In genomic region chr1:74338013-74338412, GRCm38 (mm10) we compare ENCODE assay signal across 21 mouse cellular contexts. TPM values are rescaled to one million over a fixed set of nuclear protein-coding genes. Genes with fewer than 3 reads are reported as not detected.
A peak's percentile ranks its signal among the peaks of the same experiment; 100 is the strongest.
DNase-seq lines count a peak whose midpoint lies in the region; ATAC-seq and TF ChIP-seq lines count a peak whose summit lies in the region.
"Had no signal": no experiment of that assay in that cellular context is flagged by ENCODE, and none has a peak within 500 bp of the region (broad histone marks: within the 10 kb centered on the region; RNA-seq: fewer than 3 reads in every experiment).

No protein-coding gene starts in this region.

- no peaks in the 10 kb centered on the region for H3K9me3 ChIP-seq in hindbrain, embryonic 10.5 days
- H3K9me3 ChIP-seq in hindbrain, embryonic 13.5 days = no peaks in the 10 kb centered on the region
- no peaks in the 10 kb centered on the region for H3K9me3 ChIP-seq in midbrain, embryonic 10.5 days (replicated peaks)
- no peaks in the 10 kb centered on the region for H3K9me3 ChIP-seq in midbrain, embryonic 16.5 days (replicated peaks; ENCODE audit: control insufficient read depth, low read length, poor library complexity, severe bottlenecking)
- peaks cover 18% of the 10 kb centered on the region for H3K9me3 ChIP-seq in CH12.LX (replicated peaks; ENCODE audit: low read length)
- H3K9me3 ChIP-seq: embryonic facial prominence, embryonic 12.5 days; G1E; heart, embryonic 12.5 days; hindbrain, embryonic 15.5 days had no signal

- no peak for TF ChIP-seq EP300 in CH12.LX (IDR thresholded peaks at IDR 0.05; ENCODE audit: low read length)

- no peak for ATAC-seq in hindbrain, embryonic 13.5 days (ENCODE audit: low FRiP score)
- no peak for ATAC-seq in midbrain, embryonic 16.5 days
- ATAC-seq: forebrain, embryonic 16.5 days; inflammation-experienced regulatory T-cells, adult 6 months had no signal

- 0 out of 2 replicates have a peak overlapping the region, but pooled peaks have one; percentile 40 for H3K27ac ChIP-seq in hindbrain, embryonic 10.5 days
- no peak overlapping the region for H3K27ac ChIP-seq in hindbrain, embryonic 13.5 days
- H3K27ac ChIP-seq in midbrain, embryonic 10.5 days (replicated peaks) = peak overlapping the region; percentile 17; the same call in 1 of the 2 replicates
- H3K27ac ChIP-seq in midbrain, embryonic 16.5 days (ENCODE audit: low read length) = no peak overlapping the region
- H3K27ac ChIP-seq in CH12.LX (ENCODE audit: insufficient read depth, low read depth) = peak overlapping the region; percentile 92
- peak overlapping the region; percentile 47 for H3K27ac ChIP-seq in brown adipose tissue, adult 24 weeks (replicated peaks; ENCODE audit: low read depth, low read length)
- H3K27ac ChIP-seq: embryonic facial prominence, embryonic 12.5 days; hindbrain, embryonic 15.5 days had no signal

- peaks cover 40% of the 10 kb centered on the region for H3K4me1 ChIP-seq in hindbrain, embryonic 10.5 days (replicated peaks)
- peaks cover 31% of the 10 kb centered on the region for H3K4me1 ChIP-seq in hindbrain, embryonic 13.5 days (replicated peaks)
- H3K4me1 ChIP-seq in midbrain, embryonic 10.5 days = peaks cover 37% of the 10 kb centered on the region
- H3K4me1 ChIP-seq in midbrain, embryonic 16.5 days (ENCODE audit: control insufficient read depth, insufficient read depth, low read length) = peaks cover 11% of the 10 kb centered on the region
- H3K4me1 ChIP-seq in CH12.LX (ENCODE audit: control insufficient read depth in 1 of 2, insufficient read depth in 2 of 2) = peaks cover 39 to 74% of the 10 kb centered on the region in 2 experiments
- peaks cover 53% of the 10 kb centered on the region for H3K4me1 ChIP-seq in brown adipose tissue, adult 24 weeks (ENCODE audit: control insufficient read depth, insufficient read depth, insufficient read length, low read length)

- no peak for TF ChIP-seq RAD21 in CH12.LX (IDR thresholded peaks at IDR 0.05; ENCODE audit: low read depth, low read length)

- dilution Hi-C loops in CH12.LX (cut with MboI; ENCODE audit: extremely low pct_ligation_motif_present, extremely low pct_unique_long_range_greater_than_20kb, low sequenced_read_pairs) = no loop called here

- TF ChIP-seq POLR2A in CH12.LX (IDR thresholded peaks at IDR 0.05; ENCODE audit: low read depth, low read length) = no peak

- no peak for TF ChIP-seq CTCF in CH12.LX (conservative IDR thresholded peaks at IDR 0.05 in 1 of 2, IDR thresholded peaks at IDR 0.05 in 1 of 2; ENCODE audit: low read depth in 2 of 2, low read length in 2 of 2)

- no peak overlapping the region for H3K4me2 ChIP-seq in hindbrain, embryonic 13.5 days
- H3K4me2 ChIP-seq in midbrain, embryonic 16.5 days (ENCODE audit: low read length) = no peak overlapping the region
- H3K4me2 ChIP-seq in CH12.LX (ENCODE audit: insufficient read depth, low read depth, poor library complexity, severe bottlenecking) = peak overlapping the region; percentile 52
- H3K4me2 ChIP-seq: embryonic facial prominence, embryonic 12.5 days; heart, embryonic 12.5 days; hindbrain, embryonic 15.5 days had no signal

- H3K4me3 ChIP-seq in hindbrain, embryonic 10.5 days = no peak overlapping the region
- no peak overlapping the region for H3K4me3 ChIP-seq in hindbrain, embryonic 13.5 days
- no peak overlapping the region for H3K4me3 ChIP-seq in midbrain, embryonic 10.5 days
- H3K4me3 ChIP-seq in midbrain, embryonic 16.5 days (ENCODE audit: low read depth, low read length) = no peak overlapping the region
- H3K4me3 ChIP-seq in CH12.LX (replicated peaks in 1 of 3; ENCODE audit: low read depth in 2 of 3, low read length in 2 of 3, poor library complexity in 1 of 3) = peak overlapping the region in 1 of 3 experiments; percentile 2
- H3K4me3 ChIP-seq in brown adipose tissue, adult 24 weeks (ENCODE audit: insufficient read depth, low read depth, low read length) = no peak overlapping the region
- H3K4me3 ChIP-seq: embryonic facial prominence, embryonic 12.5 days; heart, embryonic 12.5 days; hindbrain, embryonic 15.5 days had no signal

- no peak for DNase-seq in hindbrain, embryonic 10.5 days (ENCODE audit: low spot score)
- DNase-seq in midbrain, embryonic 10.5 days (ENCODE audit: low spot score) = no peak
- DNase-seq in CH12.LX (ENCODE audit: extremely low read depth) = no peak
- DNase-seq in layer of hippocampus, adult 9-11 months = no peak
- DNase-seq: adrenal gland, adult 8-10 months; adrenal gland, postnatal 36 days; cerebellum, adult 11 months; embryo, embryonic 11 days; gastrocnemius, postnatal 25 days; heart, postnatal 4 days had no signal

- WGBS in hindbrain, embryonic 10.5 days = 87% methylated on average over 5 of the region's 5 CpGs
- WGBS in hindbrain, embryonic 13.5 days = 88% methylated on average over 5 of the region's 5 CpGs
- WGBS in midbrain, embryonic 10.5 days = 77% methylated on average over 5 of the region's 5 CpGs
- WGBS in midbrain, embryonic 16.5 days = 83% methylated on average over 5 of the region's 5 CpGs

- in situ Hi-C loops in CH12.LX (cut with MboI; ENCODE audit: low pct_ligation_motif_present, low pct_unique_long_range_greater_than_20kb, low sequenced_read_pairs) = no loop called here

- H3K36me3 ChIP-seq in hindbrain, embryonic 10.5 days = peaks cover 12% of the 10 kb centered on the region
- no peaks in the 10 kb centered on the region for H3K36me3 ChIP-seq in hindbrain, embryonic 13.5 days
- H3K36me3 ChIP-seq in midbrain, embryonic 10.5 days = no peaks in the 10 kb centered on the region; the same call in 1 of the 2 replicates
- H3K36me3 ChIP-seq in midbrain, embryonic 16.5 days (ENCODE audit: control insufficient read depth, insufficient read depth, low read length) = no peaks in the 10 kb centered on the region
- peaks cover 29 to 68% of the 10 kb centered on the region in 2 experiments for H3K36me3 ChIP-seq in CH12.LX (replicated peaks in 1 of 2; ENCODE audit: control insufficient read depth in 1 of 2, insufficient read depth in 1 of 2, low read length in 1 of 2)
- H3K36me3 ChIP-seq: embryonic facial prominence, embryonic 12.5 days; G1E; heart, embryonic 12.5 days; hindbrain, embryonic 15.5 days had no signal

- peaks cover 72% of the 10 kb centered on the region for H3K79me2 ChIP-seq in CH12.LX (replicated peaks; ENCODE audit: control insufficient read depth, extremely low read depth, insufficient read depth, poor library complexity, severe bottlenecking)

- no peak overlapping the region for H3K9ac ChIP-seq in hindbrain, embryonic 13.5 days
- H3K9ac ChIP-seq in midbrain, embryonic 16.5 days (ENCODE audit: low read depth, low read length) = no peak overlapping the region
- H3K9ac ChIP-seq in CH12.LX (ENCODE audit: insufficient read depth, low read depth) = peak overlapping the region; percentile 31; the same call in 1 of the 2 replicates
- H3K9ac ChIP-seq: embryonic facial prominence, embryonic 12.5 days; heart, embryonic 12.5 days; hindbrain, embryonic 15.5 days had no signal

- H3K27me3 ChIP-seq in hindbrain, embryonic 10.5 days (ENCODE audit: insufficient read depth, poor library complexity, severe bottlenecking) = no peaks in the 10 kb centered on the region
- no peaks in the 10 kb centered on the region for H3K27me3 ChIP-seq in hindbrain, embryonic 13.5 days
- no peaks in the 10 kb centered on the region for H3K27me3 ChIP-seq in midbrain, embryonic 10.5 days (ENCODE audit: low read depth, poor library complexity, severe bottlenecking)
- H3K27me3 ChIP-seq in midbrain, embryonic 16.5 days (ENCODE audit: control insufficient read depth, insufficient read depth, low read depth, low read length) = no peaks in the 10 kb centered on the region
- H3K27me3 ChIP-seq in CH12.LX (replicated peaks) = no peaks in the 10 kb centered on the region
- H3K27me3 ChIP-seq: embryonic facial prominence, embryonic 12.5 days; heart, embryonic 12.5 days; hindbrain, embryonic 15.5 days had no signal

RNA-seq across cellular contexts. Expression of gene Catip, which starts 23.9 kb away (rescaled TPM):
- polyA plus RNA-seq in hindbrain, embryonic 10.5 days (2016; fragmentation: Nextera tagmentation; extraction: Ambion mirVana) = 0.37 and 1.4 TPM in 2 replicates
- 0.80 and 1.6 TPM in 2 replicates for polyA plus RNA-seq in hindbrain, embryonic 13.5 days (2015; fragmentation: Nextera tagmentation; extraction: Ambion mirVana)
- 0.12 and 0.22 TPM in 2 replicates for polyA plus RNA-seq in midbrain, embryonic 10.5 days (2016; fragmentation: Nextera tagmentation; extraction: Ambion mirVana)
- polyA plus RNA-seq in midbrain, embryonic 16.5 days (2015; fragmentation: Nextera tagmentation; extraction: Ambion mirVana) = 2.0 and 2.5 TPM in 2 replicates
- total RNA-seq in CH12.LX (2012; rRNA removed) = 0.21 and 0.30 TPM in 2 replicates
- total RNA-seq in CH12.LX (2014; rRNA removed) = 0.11 and 0.20 TPM in 2 replicates
- 2.1 and 2.6 TPM in 2 replicates for polyA plus RNA-seq in CH12.LX (2012; ENCODE audit: insufficient read length, low read depth)
- polyA plus RNA-seq in brown adipose tissue, adult 24 weeks (2012; ENCODE audit: insufficient read depth, insufficient read length, missing spikeins) = not detected in 2 replicates
- total RNA-seq: common myeloid progenitor, adult 5-6 weeks; gastrocnemius, postnatal 25 days; granulocyte monocyte progenitor cell, adult 5-6 weeks had no signal
- polyA plus RNA-seq: G1E; inflammation-experienced regulatory T-cells, adult 6 months had no signal

RNA-seq across cellular contexts. Expression of gene Tmbim1, which starts 32.6 kb away (rescaled TPM):
- 11.6 and 12.6 TPM in 2 replicates for polyA plus RNA-seq in hindbrain, embryonic 10.5 days (2016; fragmentation: Nextera tagmentation; extraction: Ambion mirVana)
- 7.8 and 8.6 TPM in 2 replicates for polyA plus RNA-seq in hindbrain, embryonic 13.5 days (2015; fragmentation: Nextera tagmentation; extraction: Ambion mirVana)
- 8.6 TPM in 2 replicates for polyA plus RNA-seq in midbrain, embryonic 10.5 days (2016; fragmentation: Nextera tagmentation; extraction: Ambion mirVana)
- polyA plus RNA-seq in midbrain, embryonic 16.5 days (2015; fragmentation: Nextera tagmentation; extraction: Ambion mirVana) = 6.2 and 8.4 TPM in 2 replicates
- total RNA-seq in CH12.LX (2012; rRNA removed) (30.9 and 32.4 TPM in 2 replicates), CH12.LX (2014; rRNA removed) (26.6 and 28.3 TPM in 2 replicates)
- polyA plus RNA-seq in CH12.LX (2012; ENCODE audit: insufficient read length, low read depth) = 31.1 and 35.1 TPM in 2 replicates
- polyA plus RNA-seq in brown adipose tissue, adult 24 weeks (2012; ENCODE audit: insufficient read depth, insufficient read length, missing spikeins) = 34.6 and 41.7 TPM in 2 replicates

RNA-seq across cellular contexts. Expression of gene Slc11a1, which starts 37.0 kb away (rescaled TPM):
- 1.8 and 3.0 TPM in 2 replicates for polyA plus RNA-seq in hindbrain, embryonic 10.5 days (2016; fragmentation: Nextera tagmentation; extraction: Ambion mirVana)
- polyA plus RNA-seq in hindbrain, embryonic 13.5 days (2015; fragmentation: Nextera tagmentation; extraction: Ambion mirVana) = 2.4 and 2.5 TPM in 2 replicates
- polyA plus RNA-seq in midbrain, embryonic 10.5 days (2016; fragmentation: Nextera tagmentation; extraction: Ambion mirVana) = 1.4 and 2.2 TPM in 2 replicates
- polyA plus RNA-seq in midbrain, embryonic 16.5 days (2015; fragmentation: Nextera tagmentation; extraction: Ambion mirVana) = 1.2 and 2.4 TPM in 2 replicates
- total RNA-seq in CH12.LX (2012; rRNA removed) (21.3 and 35.7 TPM in 2 replicates), CH12.LX (2014; rRNA removed) (14.0 and 17.0 TPM in 2 replicates)
- polyA plus RNA-seq in CH12.LX (2012; ENCODE audit: insufficient read length, low read depth) = 85.8 and 96.4 TPM in 2 replicates
- 1.5 and 5.8 TPM in 2 replicates for polyA plus RNA-seq in brown adipose tissue, adult 24 weeks (2012; ENCODE audit: insufficient read depth, insufficient read length, missing spikeins)
- polyA plus RNA-seq: G1E had no signal

RNA-seq across cellular contexts. Expression of gene Pnkd, which starts 53.3 kb away (rescaled TPM):
- 111 and 120 TPM in 2 replicates for polyA plus RNA-seq in hindbrain, embryonic 10.5 days (2016; fragmentation: Nextera tagmentation; extraction: Ambion mirVana)
- polyA plus RNA-seq in hindbrain, embryonic 13.5 days (2015; fragmentation: Nextera tagmentation; extraction: Ambion mirVana) = 98.2 and 102 TPM in 2 replicates
- polyA plus RNA-seq in midbrain, embryonic 10.5 days (2016; fragmentation: Nextera tagmentation; extraction: Ambion mirVana) = 99.5 and 107 TPM in 2 replicates
- 117 and 125 TPM in 2 replicates for polyA plus RNA-seq in midbrain, embryonic 16.5 days (2015; fragmentation: Nextera tagmentation; extraction: Ambion mirVana)
- total RNA-seq in CH12.LX (2012; rRNA removed) = 117 and 154 TPM in 2 replicates
- 42.7 and 45.5 TPM in 2 replicates for total RNA-seq in CH12.LX (2014; rRNA removed)
- polyA plus RNA-seq in CH12.LX (2012; ENCODE audit: insufficient read length, low read depth) = 263 and 318 TPM in 2 replicates
- polyA plus RNA-seq in brown adipose tissue, adult 24 weeks (2012; ENCODE audit: insufficient read depth, insufficient read length, missing spikeins) = 117 and 146 TPM in 2 replicates

RNA-seq across cellular contexts. Expression of gene Ctdsp1, which starts 53.3 kb away (rescaled TPM):
- 34.3 and 35.7 TPM in 2 replicates for polyA plus RNA-seq in hindbrain, embryonic 10.5 days (2016; fragmentation: Nextera tagmentation; extraction: Ambion mirVana)
- 18.5 and 19.8 TPM in 2 replicates for polyA plus RNA-seq in hindbrain, embryonic 13.5 days (2015; fragmentation: Nextera tagmentation; extraction: Ambion mirVana)
- 31.8 and 34.4 TPM in 2 replicates for polyA plus RNA-seq in midbrain, embryonic 10.5 days (2016; fragmentation: Nextera tagmentation; extraction: Ambion mirVana)
- polyA plus RNA-seq in midbrain, embryonic 16.5 days (2015; fragmentation: Nextera tagmentation; extraction: Ambion mirVana) = 12.5 and 13.7 TPM in 2 replicates
- 23.4 and 26.0 TPM in 2 replicates for total RNA-seq in CH12.LX (2012; rRNA removed)
- 11.8 and 14.4 TPM in 2 replicates for total RNA-seq in CH12.LX (2014; rRNA removed)
- 57.5 and 65.8 TPM in 2 replicates for polyA plus RNA-seq in CH12.LX (2012; ENCODE audit: insufficient read length, low read depth)
- 66.8 and 98.0 TPM in 2 replicates for polyA plus RNA-seq in brown adipose tissue, adult 24 weeks (2012; ENCODE audit: insufficient read depth, insufficient read length, missing spikeins)

Comparison
In these comparisons a context has a peak if more than half of its experiments do, and no peak if none do; other contexts are left out.
1. H3K27ac ChIP-seq: peak in hindbrain, embryonic 10.5 days (single experiment), midbrain, embryonic 10.5 days (single experiment), CH12.LX (single experiment) and brown adipose tissue, adult 24 weeks (single experiment); none in hindbrain, embryonic 13.5 days (single experiment) and midbrain, embryonic 16.5 days (single experiment).
2. RNA of gene Slc11a1, which starts 37.0 kb away (polyA plus RNA-seq): 85.8 to 96.4 TPM in CH12.LX; 1.5 to 5.8 TPM in brown adipose tissue, adult 24 weeks, 2.4 to 2.5 TPM in hindbrain, embryonic 13.5 days, 1.2 to 2.4 TPM in midbrain, embryonic 16.5 days, 1.8 to 3.0 TPM in hindbrain, embryonic 10.5 days and 1.4 to 2.2 TPM in midbrain, embryonic 10.5 days; every median in the first group is over 10 times any median in the second.